Mouse (Mus musculus) olfactory bulb, adult 2 months (tissue): ENCODE data around the gene Jdp2.

Experiments used
- CTCF ChIP-seq: fragments of 200-500 bp; IDR thresholded peaks from 2 replicates; pipeline ENCODE4 v1.5.1; 2012; ENCODE audit warnings: low read depth, mild to moderate bottlenecking, low read length, moderate library complexity; ENCODE audit not compliant: insufficient read depth
- POLR2A ChIP-seq: fragments of 200-500 bp; IDR thresholded peaks from 2 replicates; pipeline ENCODE4 v1.6.1; 2012; ENCODE audit warnings: mild to moderate bottlenecking, low read depth, low read length, moderate library complexity; ENCODE audit not compliant: insufficient read depth

- TF ChIP-seq CTCF (no peak), POLR2A (no peak)
These were observed 1.8 kb downstream of the Jdp2 start for GRCm38 (mm10) chr12:85600637-85601036.
